13 mouse cellular contexts compared by ENCODE assay signal in genomic region chr4:150061432-150062225, GRCm38 (mm10). TPM values are rescaled to one million over a fixed set of nuclear protein-coding genes. Genes with fewer than 3 reads are reported as not detected.
DNase-seq lines count a peak whose midpoint lies in the region; ATAC-seq and TF ChIP-seq lines count a peak whose summit lies in the region.
"Had no signal": no experiment of that assay in that cellular context is flagged by ENCODE, and none has a peak within 500 bp of the region (broad histone marks: within the 10 kb centered on the region; RNA-seq: fewer than 3 reads in every experiment).

No protein-coding gene starts in this region.

- no peaks in the 10 kb centered on the region for H3K36me3 ChIP-seq in hindbrain, embryonic 16.5 days (ENCODE audit: control insufficient read depth, insufficient read depth, low read length)

- WGBS in hindbrain, embryonic 16.5 days, result 81% methylated on average over 16 of the region's 16 CpGs

- no peak overlapping the region for H3K27ac ChIP-seq in hindbrain, embryonic 16.5 days (ENCODE audit: low read depth, low read length)
- no peak overlapping the region for H3K27ac ChIP-seq in left cerebral cortex, adult 2 months
- H3K27ac ChIP-seq: heart, embryonic 10.5 days had no signal

- H3K4me1 ChIP-seq in hindbrain, embryonic 16.5 days (ENCODE audit: control insufficient read depth, insufficient read depth, low read depth, low read length), result no peaks in the 10 kb centered on the region

- ATAC-seq in hindbrain, embryonic 16.5 days, result no peak
- ATAC-seq: forebrain, embryonic 16.5 days had no signal

- H3K4me2 ChIP-seq in hindbrain, embryonic 16.5 days (ENCODE audit: low read length), result no peak overlapping the region

- intact Hi-C loops in left cerebral cortex, adult 2 months (cut with DNase I), result no loop called here

- DNase-seq in lung, adult 18-20 months, result peak; percentile 23 to 47
- DNase-seq in lung, postnatal 25 days (ENCODE audit: low spot score), result no peak
- DNase-seq in adrenal gland, postnatal 36 days, result peak; percentile 58 to 62
- peak; percentile 63 for DNase-seq in kidney, adult 18-20 months
- DNase-seq in ovary, postnatal 14 days (ENCODE audit: low spot score), result peak; percentile 29
- DNase-seq in left cerebral cortex, adult 2 months (ENCODE audit: extremely low spot score in 1 of 2, low spot score in 2 of 2), result no peak
- DNase-seq in right cerebral cortex, postnatal 14 days, result no peak
- DNase-seq: cerebellum, postnatal 36 days; liver; retina, postnatal 1 day had no signal

- TF ChIP-seq CTCF in left cerebral cortex, adult 2 months (IDR thresholded peaks at IDR 0.05), result no peak

- H3K9ac ChIP-seq in hindbrain, embryonic 16.5 days (ENCODE audit: low read depth, low read length), result no peak overlapping the region

- no peaks in the 10 kb centered on the region for H3K9me3 ChIP-seq in hindbrain, embryonic 16.5 days (ENCODE audit: control insufficient read depth, low read length)
- H3K9me3 ChIP-seq: heart, embryonic 10.5 days had no signal

- H3K27me3 ChIP-seq in hindbrain, embryonic 16.5 days (replicated peaks; ENCODE audit: control insufficient read depth, insufficient read depth, low read length), result no peaks in the 10 kb centered on the region

- H3K4me3 ChIP-seq in hindbrain, embryonic 16.5 days (ENCODE audit: low read length), result no peak overlapping the region
- H3K4me3 ChIP-seq in left cerebral cortex, adult 2 months, result no peak overlapping the region
- H3K4me3 ChIP-seq: heart, embryonic 10.5 days had no signal

RNA-seq across cellular contexts. Expression of gene Gpr157, which starts 25.5 kb away (rescaled TPM):
- 1 to 10 TPM in 1 of 2 experiments, under 1 TPM in 1; 0.99 to 1.9 TPM for total RNA-seq in adrenal gland, postnatal 36 days (2021)
- polyA plus RNA-seq in hindbrain, embryonic 16.5 days (2015; fragmentation: Nextera tagmentation; extraction: Ambion mirVana), result 0.50 and 0.54 TPM in 2 replicates
- total RNA-seq in left cerebral cortex, adult 2 months (2021), result 1 to 10 TPM; 1.5 TPM

RNA-seq across cellular contexts. Expression of gene H6pd, which starts 52.8 kb away (rescaled TPM):
- 100 to 1,000 TPM; 152 to 160 TPM for total RNA-seq in adrenal gland, postnatal 36 days (2021)
- 2.9 and 3.5 TPM in 2 replicates for polyA plus RNA-seq in hindbrain, embryonic 16.5 days (2015; fragmentation: Nextera tagmentation; extraction: Ambion mirVana)
- total RNA-seq in left cerebral cortex, adult 2 months (2021), result 10 to 100 TPM; 11.6 to 16.0 TPM

RNA-seq across cellular contexts. Expression of gene Slc2a5, which starts 57.5 kb away (rescaled TPM):
- 1 to 10 TPM; 3.7 to 8.5 TPM for total RNA-seq in adrenal gland, postnatal 36 days (2021)
- 2.8 and 3.0 TPM in 2 replicates for polyA plus RNA-seq in hindbrain, embryonic 16.5 days (2015; fragmentation: Nextera tagmentation; extraction: Ambion mirVana)
- total RNA-seq in left cerebral cortex, adult 2 months (2021), result 1 to 10 TPM; 4.5 to 4.7 TPM

Comparison
In these comparisons a context has a peak if more than half of its experiments do, and no peak if none do; other contexts are left out.
1. DNase-seq: peak in lung, adult 18-20 months (2 of 2), adrenal gland, postnatal 36 days (2 of 2), kidney, adult 18-20 months (single experiment) and ovary, postnatal 14 days (single experiment); none in lung, postnatal 25 days (single experiment), left cerebral cortex, adult 2 months (0 of 2) and right cerebral cortex, postnatal 14 days (single experiment).
2. RNA of gene H6pd, which starts 52.8 kb away (total RNA-seq): 152 to 160 TPM in adrenal gland, postnatal 36 days; 11.6 to 16.0 TPM in left cerebral cortex, adult 2 months; every median in the first group is over 4 times any median in the second.